Mouse (Mus musculus) left cerebral cortex, postnatal 4 days (tissue): ENCODE results near the gene Olfr26. TPM values are rescaled to one million over a fixed set of nuclear protein-coding genes. Genes with fewer than 3 reads are reported as not detected.
"Not testable (repeated sequence)": the region's sequence is repeated elsewhere in the genome, so short reads cannot be mapped to it uniquely, and the experiment has no call there.

Experiments used
- DNase-seq: peaks from one replicate; pipeline ENCODE4 v3.0.0-alpha.2; 2022
- intact Hi-C: fragments of 180-260 bp; cut with DNase I; formaldehyde crosslinking; loops from one replicate; pipeline ENCODE4 v1.15.1; 2025
- total RNA-seq, 2 experiments: library from RNA; stranded (reverse); gene quantifications; 2 replicates each; pipeline ENCODE4 v1.2.3; 2021

Gene Olfr26
- not detected for total RNA-seq

- DNase-seq, result no peak
- intact Hi-C loops, result no loop called here
Measured at GRCm38 (mm10) chr9:38854760-38855159, at the start of gene Olfr26. TSS of gene Olfr26 (plus strand) at chr9:38855060.

DNA sequence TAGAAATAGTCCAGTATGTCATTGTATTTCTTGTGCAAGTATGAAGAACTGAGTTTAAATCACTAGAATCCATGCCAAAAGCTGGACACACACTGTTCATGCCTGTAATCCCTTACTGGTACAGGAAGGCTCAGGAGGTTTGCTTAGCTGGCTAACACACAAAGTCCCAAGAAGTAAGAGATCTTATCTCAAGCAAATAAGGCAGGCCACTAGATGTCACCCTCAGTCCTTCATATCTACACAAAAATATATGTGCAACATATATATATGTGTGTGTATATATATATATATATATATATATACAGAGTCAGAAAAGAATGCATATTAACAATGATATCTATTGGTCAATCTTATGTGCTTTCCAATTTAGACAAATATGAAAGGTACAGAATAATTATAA, 49.2 kb upstream of the Olfr26 start:
- DNase-seq, result no peak
- intact Hi-C loops, result loop anchor here (10.0 kb wide), 1 partner anchor 1479 kb away; no protein-coding TSS in a partner anchor

DNA sequence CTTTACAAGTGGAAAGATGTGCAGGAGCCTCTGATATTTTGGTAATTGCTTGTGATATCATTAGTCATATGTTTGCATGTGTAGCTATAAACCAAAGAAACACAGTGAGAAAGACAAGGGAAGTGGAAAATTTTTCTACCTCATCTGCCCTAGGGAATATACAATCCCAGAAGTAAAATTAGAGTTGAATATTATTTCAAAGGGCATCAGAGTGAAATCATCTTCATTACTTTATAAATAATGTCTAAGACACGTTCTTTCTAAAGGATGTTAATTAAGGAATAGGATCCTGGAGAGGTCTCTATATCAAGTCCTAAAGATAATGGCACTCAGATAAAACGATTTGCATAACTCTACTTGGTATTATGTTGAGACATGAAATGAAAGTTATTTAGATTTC, 40.5 kb upstream of the Olfr26 start, which contains the start of gene Olfr922:
TSS of gene Olfr922 (plus strand) at position 301 of the 400 bp plus-strand sequence.
- intact Hi-C loops, result no loop called here

GRCm38 (mm10) chr9:38815458-38815986, 39.3 kb upstream of the Olfr26 start:
- intact Hi-C loops, result no loop called here
- DNase-seq, result no peak

More for the DNA sequence above, 40.5 kb upstream of the Olfr26 start, which contains the start of gene Olfr922:
- DNase-seq, result no peak

DNA sequence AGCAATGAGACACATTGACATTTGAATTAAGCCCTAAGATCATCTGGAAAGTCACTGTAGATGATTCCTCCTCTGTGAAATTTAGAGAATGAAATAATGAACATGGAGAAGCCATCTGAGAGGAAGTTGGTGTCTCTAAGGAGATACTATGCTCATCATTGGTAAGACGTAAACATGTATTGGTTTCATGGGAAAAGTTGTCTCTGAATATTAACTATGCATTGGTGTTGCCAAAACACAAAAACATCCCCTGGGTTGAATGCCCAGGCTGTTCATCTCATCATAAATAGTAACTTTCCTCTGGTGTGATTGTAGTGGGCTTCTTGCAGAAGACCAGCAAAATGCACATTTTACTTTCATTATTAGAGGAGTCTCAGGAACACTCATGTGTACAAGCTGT, 28.6 kb upstream of the Olfr26 start, which contains the start of gene Olfr923:
TSS of gene Olfr923 (plus strand) at position 301 of the 400 bp plus-strand sequence.
- no peak for DNase-seq
- intact Hi-C loops, result no loop called here

- no peak for DNase-seq
- intact Hi-C loops, result no loop called here
Measured at GRCm38 (mm10) chr9:38833027-38833426, 21.8 kb upstream of the Olfr26 start.

DNA sequence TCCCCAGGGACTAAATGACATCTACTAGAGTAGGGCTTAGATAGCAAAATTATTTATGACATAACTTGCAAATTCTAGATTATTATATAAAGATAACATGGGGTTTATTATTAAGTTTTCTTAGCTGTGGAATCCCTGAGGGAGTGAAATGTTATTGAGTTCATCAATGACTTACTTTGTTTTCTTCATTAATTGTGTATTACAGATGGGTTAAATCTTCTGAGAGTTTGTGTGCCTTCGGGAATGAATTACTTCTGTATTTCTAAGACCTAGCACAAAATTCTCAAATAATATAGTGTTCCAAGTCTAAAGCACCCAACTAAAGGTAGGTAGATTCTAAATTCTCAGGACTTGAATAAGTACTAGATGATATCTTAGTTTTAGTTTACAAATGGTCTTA, 10.7 kb upstream of the Olfr26 start, which contains the start of gene Olfr924:
TSS of gene Olfr924 (plus strand) at position 301 of the 400 bp plus-strand sequence.
- intact Hi-C loops, result no loop called here
- DNase-seq, result no peak

DNA sequence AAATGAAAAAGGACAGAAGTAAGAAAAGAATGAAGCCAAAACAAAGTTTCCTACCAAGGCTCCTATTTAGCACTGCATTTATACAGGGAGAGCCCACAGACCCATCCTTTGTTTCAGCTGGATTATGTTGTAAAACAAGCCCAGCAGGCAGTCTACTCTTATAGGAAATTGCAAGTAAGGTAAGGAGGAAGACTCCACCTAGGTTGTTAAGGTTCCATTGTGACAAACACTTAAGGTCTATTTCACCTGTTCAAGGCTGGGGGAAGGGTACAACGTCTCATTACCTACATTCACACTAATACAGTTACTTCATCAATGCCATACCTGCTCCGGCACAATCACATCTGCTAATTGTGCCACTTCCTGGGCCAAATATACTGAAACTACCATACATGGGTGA, 20.0 kb downstream of the Olfr26 start:
- DNase-seq, intact Hi-C loops: not testable (repeated sequence)

- intact Hi-C loops, result no loop called here
- DNase-seq, result no peak
Measured at GRCm38 (mm10) chr9:38876826-38877225, 22.0 kb downstream of the Olfr26 start, which contains the start of gene Olfr926. TSS of gene Olfr926 (plus strand) at chr9:38877126.

Other genes starting within 250 kb of the Olfr26 start
- gene Olfr914, start 250.0 kb upstream of the Olfr26 start, total RNA-seq, result not detected
- not detected for gene Olfr916, start 195.2 kb upstream of the Olfr26 start, total RNA-seq
- gene Olfr917, start 189.2 kb upstream of the Olfr26 start, total RNA-seq, result not detected
- gene Olfr918, start 180.5 kb upstream of the Olfr26 start, total RNA-seq, result not detected
- gene Olfr919, start 151.4 kb upstream of the Olfr26 start, total RNA-seq, result not detected
- 1 to 10 TPM; 6.6 to 7.6 TPM for gene Vwa5a, start 136.8 kb upstream of the Olfr26 start, total RNA-seq
- under 1 TPM in 1 of 2 experiments, not detected in 1; 0.06 TPM for gene Olfr920, start 102.8 kb upstream of the Olfr26 start, total RNA-seq
- gene Olfr921, start 82.0 kb upstream of the Olfr26 start, total RNA-seq, result not detected
- gene Olfr922, start 40.4 kb upstream of the Olfr26 start, total RNA-seq, result not detected
- not detected for gene Olfr923, start 28.5 kb upstream of the Olfr26 start, total RNA-seq
- not detected for gene Olfr924, start 10.6 kb upstream of the Olfr26 start, total RNA-seq
- not detected for gene Olfr926, start 22.1 kb downstream of the Olfr26 start, total RNA-seq
- gene Olfr930, start 74.7 kb downstream of the Olfr26 start, total RNA-seq, result not detected
- gene Olfr933, start 117.3 kb downstream of the Olfr26 start, total RNA-seq, result not detected
- not detected for gene Olfr934, start 133.3 kb downstream of the Olfr26 start, total RNA-seq
- not detected for gene Olfr935, start 144.6 kb downstream of the Olfr26 start, total RNA-seq
- gene Olfr146, start 168.3 kb downstream of the Olfr26 start, total RNA-seq, result not detected
- gene Olfr937, start 209.9 kb downstream of the Olfr26 start, total RNA-seq, result not detected
- not detected for gene Olfr938, start 223.8 kb downstream of the Olfr26 start, total RNA-seq